ENCODE assay signal across 16 mouse cellular contexts in genomic region chr1:184603136-184603535, GRCm38 (mm10).
"Had no signal": no experiment of that assay in that cellular context is flagged by ENCODE, and none has a peak within 500 bp of the region (broad histone marks: within the 10 kb centered on the region; RNA-seq: fewer than 3 reads in every experiment).

No protein-coding gene starts in this region.

- H3K27ac ChIP-seq: neural tube, embryonic 13.5 days; neural tube, embryonic 15.5 days; stomach, embryonic 15.5 days; stomach, postnatal 0 days had no signal

- H3K9ac ChIP-seq: neural tube, embryonic 13.5 days; neural tube, embryonic 15.5 days; stomach, embryonic 15.5 days had no signal

- H3K36me3 ChIP-seq: neural tube, embryonic 13.5 days; neural tube, embryonic 15.5 days; stomach, embryonic 15.5 days had no signal

- H3K4me3 ChIP-seq: neural tube, embryonic 13.5 days; neural tube, embryonic 15.5 days; stomach, embryonic 15.5 days had no signal

- DNase-seq: retina, postnatal 1 day; right cerebral cortex, adult 18-20 months; right cerebral cortex, postnatal 14 days; right cerebral cortex, postnatal 25 days; right cerebral cortex, postnatal 4 days; spleen, adult 18-20 months; thymus, adult 18-20 months; thymus, adult 2 months; thymus, postnatal 14 days; thymus, postnatal 25 days; thymus, postnatal 36 days; thymus, postnatal 4 days had no signal

- H3K27me3 ChIP-seq: neural tube, embryonic 13.5 days; neural tube, embryonic 15.5 days; stomach, embryonic 15.5 days had no signal

- H3K4me1 ChIP-seq: neural tube, embryonic 15.5 days; stomach, embryonic 15.5 days had no signal
